Mouse (Mus musculus) MEL (cell line): ENCODE measurements around the gene Crip2. TPM values are rescaled to one million over a fixed set of nuclear protein-coding genes. Genes with fewer than 3 reads are reported as not detected.

Experiments
- DNase-seq: peaks from one replicate; pipeline ENCODE4 v3.0.0; 2011; ENCODE audit warnings: low read depth, low spot score
- H3K27ac ChIP-seq: 2 replicates; pipeline ENCODE4 v1.5.1; 2012; ENCODE audit warnings: low read depth, mild to moderate bottlenecking, control low read depth, low read length, moderate library complexity; ENCODE audit not compliant: control insufficient read depth
- H3K27me3 ChIP-seq, 2 experiments: fragments of 150-350 bp in 1 of 2; sonication (generic) in 1 of 2; 2 replicates each; pipeline ENCODE4 v1.6.1; 2012; ENCODE audit warnings: low read length in 2 of 2, mild to moderate bottlenecking in 2 of 2, improper control_type of control experiment in 1 of 2, moderate library complexity in 1 of 2; ENCODE audit not compliant: insufficient read depth in 2 of 2, control insufficient read depth in 1 of 2
- H3K36me3 ChIP-seq, 2 experiments: 2 replicates each; pipeline ENCODE4 v1.6.1; 2012 to 2014; ENCODE audit warnings: low read length in 2 of 2, improper control_type of control experiment in 1 of 2, inconsistent platforms in 1 of 2, mild to moderate bottlenecking in 1 of 2; ENCODE audit not compliant: insufficient read depth in 2 of 2, control insufficient read depth in 1 of 2
- H3K4me1 ChIP-seq, 2 experiments: fragments of 150-350 bp in 1 of 2; sonication (generic) in 1 of 2; 2 replicates each; pipeline ENCODE4 v1.6.1; 2012; ENCODE audit warnings: low read length in 2 of 2, improper control_type of control experiment in 1 of 2, mild to moderate bottlenecking in 1 of 2; ENCODE audit not compliant: insufficient read depth in 2 of 2, control insufficient read depth in 1 of 2
- H3K4me3 ChIP-seq, 2 experiments: fragments of 150-350 bp in 1 of 2; sonication (generic) in 1 of 2; 2 replicates each; pipeline ENCODE4 v1.5.1; 2012; ENCODE audit warnings: low read depth in 2 of 2, low read length in 2 of 2, mild to moderate bottlenecking in 2 of 2, moderate library complexity in 2 of 2, control low read depth in 1 of 2, improper control_type of control experiment in 1 of 2; ENCODE audit not compliant: control insufficient read depth in 1 of 2, insufficient read depth in 1 of 2
- H3K79me2 ChIP-seq: 2 replicates; pipeline ENCODE4 v1.6.1; 2012; ENCODE audit warnings: mild to moderate bottlenecking, low read length, moderate library complexity; ENCODE audit not compliant: control insufficient read depth, poor library complexity, insufficient read depth
- H3K9ac ChIP-seq: 2 replicates; pipeline ENCODE4 v1.6.1; 2012; ENCODE audit warnings: low read depth, mild to moderate bottlenecking, control low read depth, low read length, moderate library complexity; ENCODE audit not compliant: control insufficient read depth, poor library complexity, severe bottlenecking
- H3K9me3 ChIP-seq: fragments of 150-350 bp; sonication (generic); replicated peaks from 2 replicates; pipeline ENCODE4 v1.6.1; 2012; ENCODE audit warnings: mild to moderate bottlenecking, low read length, improper control_type of control experiment, moderate library complexity; ENCODE audit not compliant: insufficient read depth
- BHLHE40 ChIP-seq: IDR thresholded peaks from 2 replicates; pipeline ENCODE4 v1.6.1; 2012; ENCODE audit warnings: low read depth, mild to moderate bottlenecking, inconsistent platforms, low read length, improper control_type of control experiment, borderline replicate concordance
- CHD1 ChIP-seq: IDR thresholded peaks from 2 replicates; pipeline ENCODE4 v1.6.1; 2012; ENCODE audit warnings: low read depth, mild to moderate bottlenecking, inconsistent platforms, low read length, improper control_type of control experiment
- CHD2 ChIP-seq: IDR thresholded peaks from 2 replicates; pipeline ENCODE4 v1.6.1; 2011; ENCODE audit warnings: low read length, improper control_type of control experiment
- CTCF ChIP-seq, 3 experiments: IDR thresholded peaks in 2 of 3; conservative IDR thresholded peaks in 1 of 3; 2 replicates each; pipeline ENCODE4 v1.5.1; 2011 to 2012; ENCODE audit warnings: low read length in 3 of 3, low read depth in 2 of 3, mild to moderate bottlenecking in 2 of 3, improper control_type of control experiment in 1 of 3, inconsistent platforms in 1 of 3, mixed read lengths in 1 of 3, moderate library complexity in 1 of 3; ENCODE audit not compliant: control insufficient read depth in 1 of 3, insufficient read depth in 1 of 3, poor library complexity in 1 of 3, severe bottlenecking in 1 of 3
- E2F4 ChIP-seq: IDR thresholded peaks from 2 replicates; pipeline ENCODE4 v1.6.1; 2011; ENCODE audit warnings: low read depth, low read length, improper control_type of control experiment, borderline replicate concordance
- ETS1 ChIP-seq: IDR thresholded peaks from 2 replicates; pipeline ENCODE4 v1.6.1; 2012; ENCODE audit warnings: low read depth, mild to moderate bottlenecking, inconsistent platforms, low read length, improper control_type of control experiment, moderate library complexity
- GATA1 ChIP-seq: IDR thresholded peaks from 2 replicates; pipeline ENCODE4 v1.6.1; 2011; ENCODE audit warnings: low read depth, low read length, improper control_type of control experiment
- JUND ChIP-seq: IDR thresholded peaks from 2 replicates; pipeline ENCODE4 v1.6.1; 2011; ENCODE audit warnings: low read depth, mild to moderate bottlenecking, improper control_type of control experiment, low read length
- MAX ChIP-seq: IDR thresholded peaks from 2 replicates; pipeline ENCODE4 v1.6.1; 2011; ENCODE audit warnings: low read length, improper control_type of control experiment
- MXI1 ChIP-seq: IDR thresholded peaks from 2 replicates; pipeline ENCODE4 v1.6.1; 2011; ENCODE audit warnings: mild to moderate bottlenecking, low read depth, low read length, improper control_type of control experiment
- MYB ChIP-seq: IDR thresholded peaks from 2 replicates; pipeline ENCODE4 v1.6.1; 2011; ENCODE audit warnings: mild to moderate bottlenecking, low read depth, low read length, improper control_type of control experiment
- MYC ChIP-seq: IDR thresholded peaks from 2 replicates; pipeline ENCODE4 v1.6.1; 2011; ENCODE audit warnings: low read depth, mild to moderate bottlenecking, low read length, improper control_type of control experiment, moderate library complexity
- NELFE ChIP-seq: IDR thresholded peaks from 2 replicates; pipeline ENCODE4 v1.6.1; 2011; ENCODE audit warnings: low read depth, low read length, improper control_type of control experiment
- RAD21 ChIP-seq: IDR thresholded peaks from 2 replicates; pipeline ENCODE4 v1.6.1; 2011; ENCODE audit warnings: mild to moderate bottlenecking, low read depth, low read length, improper control_type of control experiment
- SMC3 ChIP-seq: IDR thresholded peaks from 2 replicates; pipeline ENCODE4 v1.6.1; 2011; ENCODE audit warnings: low read depth, low read length, improper control_type of control experiment
- TAL1 ChIP-seq: IDR thresholded peaks from 2 replicates; pipeline ENCODE4 v1.6.1; 2012; ENCODE audit warnings: mild to moderate bottlenecking, inconsistent platforms, low read length, moderate library complexity, mixed read lengths
- TBP ChIP-seq: IDR thresholded peaks from 2 replicates; pipeline ENCODE4 v1.8.0; 2011; ENCODE audit warnings: low read depth, low read length, improper control_type of control experiment
- TCF12 ChIP-seq: IDR thresholded peaks from 2 replicates; pipeline ENCODE4 v1.6.1; 2014; ENCODE audit warnings: low read depth, mild to moderate bottlenecking, inconsistent platforms, low read length, improper control_type of control experiment, moderate library complexity
- USF2 ChIP-seq, 2 experiments: IDR thresholded peaks; 2 replicates each; pipeline ENCODE4 v1.6.1; 2011 to 2012; ENCODE audit warnings: improper control_type of control experiment in 2 of 2, low read length in 2 of 2, borderline replicate concordance in 1 of 2, inconsistent platforms in 1 of 2, low read depth in 1 of 2, mild to moderate bottlenecking in 1 of 2; ENCODE audit not compliant: insufficient read depth in 1 of 2
- ZC3H11A ChIP-seq: IDR thresholded peaks from 2 replicates; pipeline ENCODE4 v1.6.1; 2012; ENCODE audit warnings: low read depth, mild to moderate bottlenecking, inconsistent platforms, low read length, improper control_type of control experiment
- ZKSCAN1 ChIP-seq: IDR thresholded peaks from 2 replicates; pipeline ENCODE4 v1.6.1; 2012; ENCODE audit warnings: low read depth, mild to moderate bottlenecking, inconsistent platforms, low read length, improper control_type of control experiment, moderate library complexity
- ZMIZ1 ChIP-seq: IDR thresholded peaks from 2 replicates; pipeline ENCODE4 v1.6.1; 2012; ENCODE audit warnings: low read depth, mild to moderate bottlenecking, inconsistent platforms, low read length, improper control_type of control experiment, moderate library complexity
- polyA plus RNA-seq, 2 experiments: library from polyadenylated mRNA; stranded (reverse) in 1 of 2; unstranded in 1 of 2; fragments of >175 nt in 1 of 2; fragments of >200 nt in 1 of 2; gene quantifications; 2 replicates each; pipeline versions ENCODE4 v1.2.1 to v1.2.4; 2012; ENCODE audit warnings: low replicate concordance in 2 of 2, low read depth in 1 of 2; ENCODE audit not compliant: insufficient read length in 2 of 2, insufficient read depth in 1 of 2, missing spikeins in 1 of 2
- total RNA-seq: library from RNA; depleted of rRNA; stranded (reverse); fragments of 300-350 nt; gene quantifications from 2 replicates; pipeline ENCODE4 v1.2.3, GENCODE M21; 2012

Gene Crip2
- total and polyA plus RNA-seq, 3 experiments: 65.2 to 261 TPM; not detected in 1

GRCm38 (mm10) chr12:113144001-113144756, 4.1 kb downstream of the Crip2 start:
- no peak overlapping the region for H3K27ac ChIP-seq
- H3K27me3 ChIP-seq: no peaks in the 10 kb centered on the region
- H3K9me3 ChIP-seq: no peaks in the 10 kb centered on the region
- no peak overlapping the region for H3K9ac ChIP-seq
- TF ChIP-seq SMC3 (peak; percentile 43; the same call in 1 of the 2 replicates), MXI1 (no peak), CTCF (IDR thresholded peaks at IDR 0.05 in 2 of 3, conservative IDR thresholded peaks at IDR 0.05 in 1 of 3; ENCODE audit: control insufficient read depth in 1 of 3, insufficient read depth in 1 of 3, low read depth in 2 of 3, low read length in 3 of 3, poor library complexity in 1 of 3, severe bottlenecking in 1 of 3) (peak in 2 of 3 experiments; percentile 94 to 100; a peak in 4 of 6 replicates), GATA1 (0 out of 2 replicates have a peak, but pooled peaks have one; percentile 17)
- peaks cover 2% of the 10 kb centered on the region; the same call in 1 of the 2 replicates for H3K79me2 ChIP-seq
- peaks cover 0 to 18% of the 10 kb centered on the region in 2 experiments; a peak in 2 of 4 replicates for H3K36me3 ChIP-seq
- DNase-seq: peak; percentile 74
- H3K4me3 ChIP-seq: no peak overlapping the region
- peaks cover 9 to 36% of the 10 kb centered on the region in 2 experiments; a peak in 3 of 4 replicates for H3K4me1 ChIP-seq

GRCm38 (mm10) chr12:113144886-113145285, 4.8 kb downstream of the Crip2 start:
- Histone ChIP-seq H3K9ac (no peak overlapping the region), H3K27me3 (no peaks in the 10 kb centered on the region), H3K36me3 (peaks cover 0 to 12% of the 10 kb centered on the region in 2 experiments; a peak in 2 of 4 replicates), H3K4me3 (no peak overlapping the region), H3K9me3 (no peaks in the 10 kb centered on the region), H3K27ac (no peak overlapping the region), H3K79me2 (peaks cover 2% of the 10 kb centered on the region; the same call in 1 of the 2 replicates), H3K4me1 (peaks cover 10 to 32% of the 10 kb centered on the region in 2 experiments; a peak in 3 of 4 replicates)
- no peak for DNase-seq
- TF ChIP-seq CTCF (IDR thresholded peaks at IDR 0.05 in 2 of 3, conservative IDR thresholded peaks at IDR 0.05 in 1 of 3; ENCODE audit: control insufficient read depth in 1 of 3, insufficient read depth in 1 of 3, low read depth in 2 of 3, low read length in 3 of 3, poor library complexity in 1 of 3, severe bottlenecking in 1 of 3) (no peak), RAD21 (no peak), ZMIZ1 (no peak), TAL1 (no peak), TCF12 (no peak), BHLHE40 (no peak), JUND (no peak), ZC3H11A (no peak), MYC (no peak), NELFE (no peak), E2F4 (no peak), CHD2 (no peak), CHD1 (no peak), ZKSCAN1 (no peak), MAX (no peak), ETS1 (no peak), GATA1 (no peak), TBP (no peak), USF2 (IDR thresholded peaks at IDR 0.05; ENCODE audit: borderline replicate concordance in 1 of 2, insufficient read depth in 1 of 2, low read depth in 1 of 2, low read length in 2 of 2) (no peak), MYB (no peak)
